Mouse (Mus musculus) regulatory T cell (primary cell): ENCODE results near the gene Tnc.

Experiments used
- in situ Hi-C: fragments of 300-600 bp; cut with MboI, MseI; formaldehyde crosslinking; loops from one replicate; pipeline ENCODE4 v1.15.1; 2025; ENCODE audit warnings: high pct_unique_total_duplicates

The Tnc gene

DNA sequence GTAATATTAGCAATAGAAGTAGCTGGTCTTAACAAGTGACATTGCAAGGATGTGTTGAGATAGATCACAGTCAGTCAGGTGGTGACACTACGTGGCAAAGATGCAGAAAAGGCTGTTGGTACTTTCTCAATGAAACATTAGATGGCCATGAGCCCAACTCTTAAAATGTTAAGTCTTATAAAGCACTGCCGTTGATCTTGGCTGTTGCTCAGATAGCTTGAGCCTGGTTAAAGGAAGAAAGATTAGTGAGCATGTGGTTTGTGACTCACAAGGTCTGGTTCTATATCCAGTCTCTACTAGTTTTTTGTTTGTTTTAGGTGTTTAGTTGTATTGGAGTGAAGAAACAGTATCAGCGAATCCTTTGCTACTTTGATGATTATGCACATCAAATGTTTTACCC lies 76.9 kb downstream of the Tnc start:
- in situ Hi-C loops = no loop called here

- in situ Hi-C loops = no loop called here
Measured at GRCm38 (mm10) chr4:63963410-63963809, 83.4 kb downstream of the Tnc start.

DNA sequence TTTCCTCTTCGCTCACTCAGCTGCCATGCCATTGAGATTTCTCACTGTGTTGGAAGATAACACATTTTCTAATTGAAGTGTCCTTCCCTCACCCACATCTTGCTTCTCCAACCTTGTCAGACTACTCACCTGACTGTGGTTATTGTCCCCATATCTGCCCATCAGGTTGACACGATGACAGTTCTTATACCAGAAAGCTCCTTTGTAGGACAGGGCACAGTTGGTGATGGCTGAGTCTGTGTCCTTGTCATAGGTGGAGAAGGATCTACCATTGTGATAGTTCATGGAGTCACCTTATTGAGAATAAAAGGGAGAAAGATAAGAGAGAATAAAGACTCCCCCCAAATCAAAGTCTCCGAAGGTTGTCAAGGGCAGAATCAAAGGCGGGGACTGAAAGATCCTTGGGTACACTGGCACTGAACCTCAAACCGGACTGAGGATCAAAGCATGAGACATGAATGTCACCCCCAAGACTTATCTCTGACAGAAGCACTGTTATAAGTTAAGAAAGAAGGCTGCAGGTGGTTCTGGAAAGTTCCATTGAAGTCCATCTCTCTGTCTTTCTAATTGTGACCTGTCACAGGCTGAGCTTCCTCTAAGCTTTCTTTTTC lies 84.9 kb downstream of the Tnc start:
- in situ Hi-C loops = no loop called here

- in situ Hi-C loops = loop anchor here (10.0 kb wide), 1 partner anchor 1636 kb away; no protein-coding TSS in a partner anchor
Measured at GRCm38 (mm10) chr4:63958601-63959000, 88.2 kb downstream of the Tnc start.

- in situ Hi-C loops = loop anchor here (10.0 kb wide), 1 partner anchor 1645 kb away; no protein-coding TSS in a partner anchor
Measured at GRCm38 (mm10) chr4:63950054-63950453, 96.8 kb downstream of the Tnc start.

GRCm38 (mm10) chr4:63948688-63949073 lies 98.1 kb downstream of the Tnc start:
- in situ Hi-C loops = loop anchor here (5.0 to 10.0 kb wide), 3 partner anchors 261 to 441 kb away; partner anchors contain the start of gene Tex48

- in situ Hi-C loops = loop anchor here (5.0 to 10.0 kb wide), 3 partner anchors 261 to 441 kb away; partner anchors contain the start of gene Tex48
Measured at GRCm38 (mm10) chr4:63948066-63948687, 98.6 kb downstream of the Tnc start.

DNA sequence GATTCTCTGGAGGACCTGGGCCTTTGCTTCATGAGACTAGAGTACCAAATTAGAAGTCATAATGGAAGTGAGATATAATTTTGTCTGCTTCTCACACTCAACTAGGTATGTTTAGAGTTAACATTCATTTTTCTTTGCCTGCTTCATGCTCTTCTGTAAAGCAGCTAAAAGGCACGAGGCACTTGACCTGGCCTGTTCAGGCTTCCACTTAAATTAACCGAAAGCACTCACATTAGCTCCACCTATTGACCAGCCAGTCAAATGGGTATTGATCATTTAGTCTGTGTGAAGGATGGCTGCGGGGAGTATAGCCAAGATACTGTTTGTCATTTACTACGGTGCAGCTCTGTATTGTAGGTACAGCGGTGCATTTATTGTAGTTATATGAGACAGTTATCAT lies 103.0 kb downstream of the Tnc start:
- in situ Hi-C loops = loop anchor here (5.0 to 10.0 kb wide), 3 partner anchors 82 to 527 kb away; partner anchors contain the start of genes Tex48 and Tnfsf8

DNA sequence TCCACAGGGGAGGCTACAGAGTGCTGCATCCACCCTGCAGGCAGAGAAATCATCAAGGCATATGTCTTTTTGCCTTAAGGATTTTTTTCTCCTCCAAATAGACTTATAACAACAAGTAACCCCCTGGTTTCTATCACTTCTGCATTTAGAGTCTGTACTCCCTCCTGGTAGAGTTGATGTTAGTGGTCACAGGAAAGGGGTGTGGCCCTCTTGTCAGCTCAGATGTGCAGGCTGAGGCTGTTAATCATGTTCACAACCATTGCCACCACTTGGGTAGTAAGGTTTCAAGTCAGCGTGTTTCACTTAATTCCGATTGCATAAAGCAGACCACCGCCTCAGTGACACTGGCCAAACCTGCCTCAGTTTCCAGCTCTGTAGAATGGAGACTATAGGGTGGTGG lies 103.9 kb downstream of the Tnc start:
- in situ Hi-C loops = loop anchor here (5.0 to 10.0 kb wide), 3 partner anchors 81 to 526 kb away; partner anchors contain the start of genes Tex48 and Tnfsf8

DNA sequence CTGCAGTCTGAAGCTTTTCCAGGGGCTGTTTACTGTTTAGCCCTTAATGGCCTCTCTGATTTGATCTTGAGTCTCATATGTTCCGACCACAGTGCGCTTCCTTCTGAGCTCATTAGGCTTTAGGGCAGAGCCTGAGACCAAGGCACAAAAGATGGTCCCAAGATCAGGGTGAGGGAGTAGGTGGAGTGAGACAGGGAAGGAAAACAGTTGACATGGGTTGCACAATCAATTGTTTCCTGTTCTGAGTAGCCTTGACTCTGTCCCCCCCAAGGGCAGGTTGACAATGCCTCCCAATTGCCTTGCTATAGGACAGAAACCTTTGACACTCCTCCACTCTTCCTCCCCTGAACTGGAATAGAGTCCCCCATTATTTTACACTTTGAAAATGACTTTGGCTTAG lies 105.4 kb downstream of the Tnc start:
- in situ Hi-C loops = loop anchor here (5.0 to 10.0 kb wide), 3 partner anchors 79 to 524 kb away; partner anchors contain the start of genes Tex48 and Tnfsf8

- in situ Hi-C loops = loop anchor here (5.0 to 10.0 kb wide), 2 partner anchors 1132 to 1385 kb away; partner anchors contain the start of gene Rgs3
Measured at GRCm38 (mm10) chr4:63939428-63939827, 107.4 kb downstream of the Tnc start.

DNA sequence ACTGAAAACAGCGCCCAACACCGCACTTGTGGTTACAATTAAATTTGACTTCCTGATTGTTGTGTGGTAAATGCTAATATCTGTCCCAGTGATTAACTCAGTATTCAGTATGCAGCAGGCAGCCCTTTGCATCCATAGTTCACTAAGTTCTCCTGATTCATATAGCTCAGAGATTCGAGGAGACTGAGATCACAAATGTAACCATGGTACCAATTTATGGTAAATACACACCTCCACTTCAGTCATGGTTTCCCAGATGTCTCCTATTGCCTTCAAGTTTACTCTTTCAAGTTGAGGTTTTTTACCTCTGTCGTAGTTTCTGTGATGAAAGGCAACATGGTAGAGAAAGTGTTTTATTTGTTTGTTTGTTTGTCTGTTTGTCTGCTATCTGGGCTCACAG lies 110.9 kb downstream of the Tnc start:
- in situ Hi-C loops = loop anchor here (5.0 to 10.0 kb wide), 2 partner anchors 1129 to 1381 kb away; partner anchors contain the start of gene Rgs3

DNA sequence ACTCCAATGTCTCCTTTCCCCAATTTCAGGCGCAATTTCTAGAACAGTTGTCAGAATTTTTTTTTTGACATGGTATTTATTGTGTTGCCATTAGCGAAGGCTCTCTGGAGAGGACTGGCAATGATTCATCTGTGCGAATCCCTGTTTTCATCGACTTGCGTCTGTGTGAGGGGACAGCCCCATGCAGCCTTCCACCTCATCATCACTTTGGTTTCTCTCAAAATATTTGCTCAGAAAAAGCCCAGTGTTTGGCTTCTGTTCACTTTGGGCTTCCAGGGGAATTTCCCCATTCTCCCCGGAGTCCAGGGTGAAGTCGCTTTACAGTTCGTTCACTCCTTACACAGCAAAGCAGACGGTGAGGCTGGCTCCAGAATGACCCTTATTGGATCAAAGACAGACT lies 111.5 kb downstream of the Tnc start:
- in situ Hi-C loops = loop anchor here (5.0 to 10.0 kb wide), 2 partner anchors 1128 to 1381 kb away; partner anchors contain the start of gene Rgs3

DNA sequence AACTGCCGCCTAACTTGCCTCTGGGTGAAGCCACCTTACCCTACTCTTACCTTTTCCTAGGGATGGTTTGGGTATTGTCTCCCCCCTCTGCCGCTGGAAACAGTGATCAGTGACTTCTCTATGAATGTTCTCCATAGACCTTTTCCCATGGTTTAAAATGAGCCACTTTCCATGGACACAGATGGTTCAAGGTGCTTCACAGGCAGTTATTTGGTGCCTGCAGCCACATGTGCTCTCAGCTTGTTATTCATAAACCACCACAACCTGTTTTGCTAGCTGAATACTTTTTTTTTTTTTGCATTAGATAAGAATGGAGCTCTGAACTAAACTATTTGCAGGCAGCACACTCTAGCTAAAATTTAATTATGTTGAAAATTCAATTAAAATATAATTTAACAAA lies 116.0 kb downstream of the Tnc start:
- in situ Hi-C loops = loop anchor here (10.0 kb wide), 1 partner anchor 1376 kb away; the partner anchor contains the start of gene Rgs3

DNA sequence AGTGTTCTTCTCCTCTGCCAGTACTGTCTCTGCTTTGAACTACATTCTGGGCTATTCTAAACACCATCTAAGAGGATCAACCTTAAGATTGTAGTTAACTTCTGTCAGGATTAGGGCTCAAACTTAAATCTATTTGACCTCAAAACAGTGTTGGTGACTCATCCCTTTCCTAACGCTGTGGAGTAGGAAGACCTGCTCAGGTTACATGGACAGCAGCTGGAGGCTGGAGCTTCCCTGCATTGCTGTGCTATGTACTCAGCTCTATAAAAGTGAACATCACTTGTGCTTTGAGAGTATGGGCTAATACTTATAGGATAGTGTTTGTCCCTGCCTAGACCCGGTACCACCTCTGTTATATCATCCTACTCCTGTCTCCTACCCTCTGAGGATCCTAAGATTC lies 117.3 kb downstream of the Tnc start:
- in situ Hi-C loops = no loop called here

DNA sequence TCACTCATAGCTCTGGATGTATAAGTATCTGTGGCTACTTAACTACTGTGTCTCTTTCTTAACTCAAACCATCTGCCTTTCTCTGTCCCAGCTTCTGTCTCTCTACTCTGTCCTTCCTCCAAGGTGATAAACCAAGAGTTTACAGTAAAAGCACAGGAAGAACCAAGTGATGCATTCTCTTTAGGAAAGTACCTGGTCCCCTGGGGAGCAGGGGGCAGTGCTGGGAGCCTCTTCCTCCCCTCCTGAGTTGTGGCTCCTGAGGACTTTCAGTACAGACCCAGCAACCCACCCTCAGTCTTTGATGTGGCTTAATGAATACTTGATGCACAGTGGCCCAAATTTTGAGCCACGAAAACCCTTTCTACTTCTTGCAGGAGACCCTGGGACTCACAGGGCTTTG lies 118.6 kb downstream of the Tnc start:
- in situ Hi-C loops = no loop called here

DNA sequence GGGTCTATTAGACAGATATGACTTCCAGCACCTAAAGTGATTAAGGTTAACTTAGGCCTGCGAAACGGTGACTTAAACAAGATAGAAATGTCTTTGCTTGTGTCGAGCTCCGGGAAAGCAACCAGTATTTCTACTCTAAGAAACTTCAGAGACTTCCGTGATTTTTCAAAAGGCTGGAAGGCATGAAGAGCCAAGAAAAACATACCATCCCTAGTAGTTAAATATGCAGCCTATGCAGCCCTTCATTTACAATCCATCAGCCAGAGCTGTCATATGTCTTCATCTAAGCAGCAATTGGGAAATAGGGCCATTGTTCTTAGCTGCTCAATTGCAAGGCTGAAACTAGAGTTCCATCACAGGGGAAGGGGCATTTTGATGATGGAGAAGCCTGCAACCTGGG lies 129.6 kb downstream of the Tnc start:
- in situ Hi-C loops = no loop called here

GRCm38 (mm10) chr4:63916753-63917152 lies 130.1 kb downstream of the Tnc start:
- in situ Hi-C loops = no loop called here

DNA sequence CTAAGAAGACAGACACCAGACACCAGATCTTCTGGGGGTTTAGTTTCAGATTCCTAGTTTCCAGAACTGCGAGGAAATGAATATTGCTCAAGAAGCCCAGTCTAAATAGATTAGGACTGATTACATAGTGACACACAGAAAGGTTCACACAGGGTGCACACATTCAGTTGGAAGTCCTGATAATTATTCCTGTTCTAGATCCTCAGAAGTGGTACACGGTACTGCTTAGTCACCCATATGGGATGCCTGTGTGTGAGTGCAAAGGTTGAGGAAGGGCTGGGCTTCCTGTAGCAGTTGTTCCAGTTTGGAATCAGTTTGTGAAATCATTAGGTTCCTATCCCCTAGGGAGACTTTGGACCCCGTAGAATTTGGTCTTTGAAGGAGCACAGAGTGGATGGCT lies 130.5 kb downstream of the Tnc start:
- in situ Hi-C loops = no loop called here
